Mouse (Mus musculus): ENCODE results near the gene Cpeb1.

The Cpeb1 gene

DNA sequence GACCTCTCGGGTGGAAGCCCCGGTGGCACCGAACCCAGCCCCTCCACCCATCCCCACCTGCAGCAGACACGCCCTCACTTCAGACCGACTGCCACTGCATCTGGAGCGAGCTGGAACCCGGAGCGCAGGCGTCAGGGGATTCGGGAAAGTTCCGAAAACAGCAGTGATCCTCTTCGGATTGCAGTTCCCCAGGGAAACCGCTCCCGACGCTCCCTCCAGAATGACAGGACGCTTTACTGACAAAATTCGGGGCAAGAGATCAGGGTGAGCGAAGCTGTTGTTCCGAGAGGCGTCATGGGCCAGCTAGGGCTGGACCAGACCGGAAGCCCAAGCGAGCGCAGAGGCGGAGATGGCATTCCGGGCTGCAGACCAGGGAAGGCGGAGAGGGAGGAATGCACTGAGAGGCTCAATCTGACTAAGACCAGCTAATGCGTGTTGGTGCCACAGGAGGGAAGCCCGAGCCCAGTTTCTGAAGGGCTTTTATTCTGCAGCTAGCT is at the start of gene Cpeb1:
Cpeb1 (minus strand) TSS at position 311 of the 497 bp plus-strand sequence.
- peak; percentile 98 for DNase-seq

DNA sequence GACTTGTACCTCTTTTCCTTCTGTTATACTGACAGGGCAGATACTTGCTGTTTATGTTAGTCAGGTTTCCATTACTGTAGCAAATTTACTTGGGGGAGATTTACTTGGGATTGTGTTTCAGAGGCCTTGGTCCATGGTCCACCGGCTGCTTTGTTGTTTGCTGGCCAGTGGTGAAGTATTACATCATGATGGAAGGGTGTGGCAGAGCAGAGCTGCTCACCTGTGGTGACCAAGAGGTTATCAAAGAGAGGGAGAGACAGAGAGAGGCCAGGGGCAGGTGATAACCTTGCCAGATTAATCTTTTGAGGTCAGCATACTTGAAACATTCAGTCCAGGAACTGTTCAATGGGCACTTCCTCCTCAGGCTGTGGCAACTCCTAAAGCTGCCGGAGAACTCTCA is 45.8 kb upstream of the Cpeb1 start:
- DNase-seq, result peak; percentile 40

DNA sequence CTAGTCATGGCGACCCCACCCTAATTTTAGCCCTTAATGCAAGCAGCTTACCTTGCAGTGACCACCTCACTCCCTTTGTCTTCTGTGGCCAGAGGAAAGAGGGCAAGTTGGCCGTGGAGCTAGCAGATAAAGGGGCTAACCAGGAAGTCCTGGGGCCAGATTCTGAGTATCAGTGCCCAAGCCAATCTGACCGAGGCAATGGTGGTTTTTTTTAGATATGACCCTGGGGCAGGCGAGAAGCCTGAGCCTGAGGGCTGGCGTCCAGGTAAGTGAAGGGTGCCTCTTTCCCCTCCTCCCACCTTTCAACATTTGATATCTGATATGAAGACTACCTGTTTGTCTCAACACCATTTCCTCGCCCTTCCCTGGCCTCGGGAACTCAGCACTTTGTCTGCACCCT is 42.9 kb upstream of the Cpeb1 start, which contains the start of gene BC048679:
BC048679 (minus strand) TSS at position 101 of the 400 bp plus-strand sequence.
- peak; percentile 75 for DNase-seq

DNA sequence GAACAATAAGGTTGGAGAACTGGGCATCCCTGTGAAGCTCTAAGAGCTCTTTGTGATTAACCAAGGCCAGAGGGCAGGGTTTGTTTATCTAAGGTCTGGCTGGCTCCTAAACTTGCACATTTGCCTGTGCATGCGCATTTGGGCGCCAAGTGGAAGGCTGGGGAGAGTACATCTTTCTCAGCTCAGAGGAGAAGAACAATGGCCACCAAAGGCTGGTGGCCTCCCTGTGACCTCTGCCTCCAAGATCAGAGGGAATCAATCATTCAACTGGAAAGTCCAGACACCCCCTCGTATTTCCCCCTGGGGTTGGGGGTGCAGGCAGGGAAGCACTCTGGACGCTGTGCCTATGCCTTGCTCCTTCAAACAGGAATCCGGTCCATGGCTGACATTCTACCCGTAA is 41.9 kb upstream of the Cpeb1 start:
- DNase-seq, result peak; percentile 78

DNA sequence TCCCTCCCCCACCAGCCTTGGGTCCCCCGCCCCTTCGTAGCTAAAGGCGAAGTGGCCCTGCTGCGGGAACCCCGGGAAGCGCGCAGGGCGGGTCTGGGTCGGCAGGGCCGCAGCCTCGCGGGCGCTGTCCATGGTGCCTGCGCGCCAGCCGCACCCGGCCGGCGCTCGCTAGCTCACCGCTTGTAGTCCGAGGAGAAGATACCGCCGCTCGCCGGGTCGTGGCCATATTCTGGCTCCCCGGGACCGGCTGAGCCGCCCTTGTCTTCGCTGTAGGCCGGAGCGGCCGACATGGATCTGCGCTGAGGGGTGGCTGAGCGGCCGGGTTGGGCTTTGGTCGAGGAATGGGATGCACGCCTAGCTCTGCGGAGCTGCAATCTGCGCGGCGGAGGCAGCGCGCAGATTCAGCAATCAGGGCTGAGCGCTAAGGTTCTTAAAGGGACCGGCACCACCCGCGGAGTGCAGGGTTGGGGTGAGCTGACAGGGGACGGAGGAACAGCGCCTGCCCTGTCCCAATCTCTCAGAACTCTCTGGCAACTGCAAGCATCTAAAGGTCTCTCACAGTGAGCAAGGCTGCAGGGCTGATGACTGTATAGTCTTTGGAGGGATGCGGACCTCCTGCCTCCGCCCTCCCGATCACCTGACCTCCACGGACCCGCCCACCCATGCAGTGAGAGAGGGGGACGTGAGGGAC is 38.2 kb upstream of the Cpeb1 start, which contains the start of gene Ap3b2:
Ap3b2 (minus strand) TSS at position 595 of the 691 bp plus-strand sequence.
- DNase-seq, result peak; percentile 91

DNA sequence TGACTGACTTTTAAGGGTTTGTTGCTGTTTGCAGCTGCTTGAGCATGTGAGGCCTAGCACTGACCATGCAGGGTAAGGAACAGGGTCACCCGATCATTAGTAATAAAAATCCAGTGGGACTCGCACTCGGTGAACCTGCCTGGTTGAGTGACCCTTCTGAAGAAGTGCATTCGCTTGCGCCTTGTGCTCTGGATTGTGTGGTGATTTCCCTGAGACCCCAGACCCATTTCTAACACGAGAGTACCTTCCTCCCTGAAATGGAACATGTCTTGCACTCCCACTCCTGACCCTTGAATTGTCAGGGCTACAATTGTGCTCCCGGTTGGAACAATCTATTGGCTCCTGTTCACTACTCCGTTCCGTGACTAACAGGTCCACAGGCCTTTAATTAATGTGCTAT is 37.4 kb upstream of the Cpeb1 start:
- peak; percentile 59 for DNase-seq

DNA sequence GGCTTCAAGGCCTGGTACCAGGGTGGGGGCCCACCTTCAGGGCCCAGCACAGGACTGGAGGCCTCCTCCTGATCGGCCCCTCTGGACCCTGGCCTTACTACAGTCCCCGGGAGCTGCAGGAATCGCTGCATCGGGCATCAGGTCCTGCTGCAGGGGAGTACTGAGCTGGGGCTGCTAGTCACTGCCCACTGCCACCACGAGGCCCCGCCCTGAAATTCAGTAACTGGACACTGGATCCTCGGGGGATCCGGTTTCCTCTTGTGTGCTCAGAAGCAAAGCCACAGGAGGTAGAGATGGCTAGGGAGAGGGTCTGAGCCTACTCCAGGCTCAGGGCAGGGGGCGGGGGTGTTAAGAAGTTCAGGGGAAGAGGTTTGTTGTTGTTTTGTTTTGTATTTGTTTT is 34.4 kb upstream of the Cpeb1 start:
- DNase-seq, result peak; percentile 84

DNA sequence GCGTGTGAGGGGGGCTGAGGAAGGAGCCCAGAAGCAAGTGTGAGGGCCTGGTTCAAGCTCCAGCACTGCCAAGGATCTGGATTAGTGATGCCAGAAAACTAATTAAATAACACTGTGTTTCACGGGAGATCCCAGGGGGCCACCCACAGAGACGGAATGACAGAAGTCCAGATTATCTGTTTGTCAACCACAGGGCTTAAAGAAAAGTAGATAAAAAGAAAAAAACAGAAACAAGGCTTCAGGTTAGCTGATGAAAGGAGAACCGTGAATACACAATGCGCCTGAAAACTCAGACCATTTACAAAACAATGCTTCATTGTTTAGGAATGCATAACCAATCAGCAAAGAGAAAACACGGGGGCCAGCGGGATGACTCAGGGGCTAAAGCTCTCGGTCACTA is 25.5 kb upstream of the Cpeb1 start:
- peak; percentile 28 for DNase-seq

DNA sequence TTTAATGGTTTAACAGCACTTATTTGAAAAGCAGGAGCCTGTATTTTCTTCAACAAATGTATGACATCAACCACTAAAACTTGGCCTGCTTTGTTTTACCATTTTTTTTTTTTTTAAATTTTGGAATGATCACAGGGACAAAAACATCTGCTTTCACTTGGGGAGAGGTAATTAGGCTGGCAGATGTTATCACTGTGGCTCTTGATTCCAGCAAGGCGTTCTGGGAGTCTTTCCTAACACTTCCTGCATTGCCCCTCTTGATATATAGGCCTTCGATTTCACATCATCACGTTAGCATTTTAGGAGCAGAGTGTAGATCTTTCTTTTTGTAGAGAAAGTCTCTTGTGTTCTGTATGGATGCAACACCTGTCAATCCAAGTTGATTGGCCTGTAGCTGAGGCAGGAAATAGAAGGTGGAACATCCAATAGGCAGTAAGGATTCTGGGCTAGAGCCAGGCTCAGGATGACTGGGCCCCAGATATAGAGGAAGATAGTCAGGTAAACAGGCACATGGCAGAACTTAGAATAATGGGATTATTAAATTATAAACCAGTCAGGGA is 24.3 kb upstream of the Cpeb1 start:
- DNase-seq, result peak; percentile 55

DNA sequence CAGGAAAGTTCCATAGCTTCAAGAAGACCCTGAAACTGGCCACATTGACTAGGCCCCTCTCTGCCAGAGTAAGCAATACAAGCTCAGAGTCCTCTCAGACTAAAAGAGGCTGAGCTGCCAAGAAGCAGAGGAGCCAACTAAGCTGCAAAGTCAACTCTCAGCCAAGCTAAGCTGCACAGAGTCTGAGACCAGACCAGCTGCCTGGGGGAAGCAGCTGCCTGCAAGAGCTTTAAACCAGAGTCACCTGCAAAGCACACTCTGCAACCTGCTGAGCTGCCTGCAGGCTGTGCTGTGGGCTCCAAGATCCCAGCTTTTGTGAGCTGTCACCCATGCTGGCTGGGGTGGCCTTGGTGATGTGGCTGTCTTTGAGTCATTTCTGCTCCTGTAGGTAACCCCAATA is 23.0 kb upstream of the Cpeb1 start:
- DNase-seq, result peak; percentile 65

DNA sequence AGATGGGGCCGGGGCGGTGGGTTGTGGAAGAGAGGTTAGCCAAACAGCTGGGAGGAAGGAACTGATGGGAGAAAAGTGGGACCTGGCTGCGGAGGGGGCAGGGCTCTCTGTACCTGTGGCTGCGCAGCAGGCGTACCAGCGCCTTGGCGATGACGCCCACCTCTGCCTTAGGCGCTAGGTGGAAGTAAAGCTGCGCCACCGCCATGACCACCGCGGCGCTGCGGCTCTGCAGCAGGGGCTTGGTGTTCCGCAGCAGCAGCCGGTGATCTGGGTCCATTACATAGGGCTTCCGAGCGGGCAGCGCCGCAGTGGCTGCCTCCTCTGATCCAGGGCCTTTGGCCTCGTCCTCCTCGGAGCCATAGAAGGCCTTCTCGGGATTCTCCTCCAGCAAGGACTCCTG is 21.6 kb upstream of the Cpeb1 start:
- DNase-seq, result no peak

DNA sequence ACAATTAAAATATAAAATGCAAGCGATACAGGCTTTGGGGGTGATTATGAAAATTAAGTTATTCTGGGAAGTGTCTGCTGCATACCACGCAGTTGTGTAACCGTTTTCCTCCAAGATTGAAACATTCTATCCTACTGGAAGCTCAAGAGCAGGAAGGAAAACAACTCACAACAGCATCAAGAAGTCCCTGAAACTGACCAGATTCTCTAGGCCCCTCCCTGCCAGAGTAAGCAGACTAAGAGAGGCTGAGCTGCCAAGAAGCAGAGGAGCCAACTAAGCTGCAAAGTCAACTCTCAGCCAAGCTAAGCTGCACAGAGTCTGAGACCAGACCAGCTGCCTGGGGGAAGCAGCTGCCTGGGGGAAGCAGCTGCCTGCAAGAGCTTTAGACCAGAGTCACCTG is 20.0 kb upstream of the Cpeb1 start:
- DNase-seq, result no peak

DNA sequence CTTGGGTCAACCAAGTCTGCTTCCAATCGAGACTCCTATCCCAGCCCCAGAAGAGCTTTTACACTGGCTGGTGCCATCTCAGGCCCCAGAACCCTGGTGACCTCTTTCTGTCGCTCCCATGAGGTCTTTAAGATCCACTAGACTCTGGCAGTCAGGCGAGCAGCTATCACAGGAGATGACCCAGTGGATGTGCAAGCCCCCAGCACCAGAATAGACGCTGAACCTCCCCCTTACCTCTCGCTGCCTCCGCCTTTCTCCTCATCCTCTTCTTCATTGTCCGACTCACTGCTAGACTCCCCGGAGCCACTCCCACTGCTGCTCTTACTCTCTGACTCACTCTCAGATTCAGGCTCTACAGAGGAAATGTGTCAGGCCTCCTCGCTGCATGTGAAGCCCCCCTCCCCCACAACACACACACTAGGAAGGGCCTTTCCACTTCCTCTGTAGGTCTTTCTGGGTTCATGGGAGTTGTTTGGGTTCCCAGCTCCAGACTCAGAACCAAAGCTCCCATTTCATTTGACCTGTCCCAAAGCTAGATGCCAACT is 9.7 kb upstream of the Cpeb1 start:
- peak; percentile 77 for DNase-seq

DNA sequence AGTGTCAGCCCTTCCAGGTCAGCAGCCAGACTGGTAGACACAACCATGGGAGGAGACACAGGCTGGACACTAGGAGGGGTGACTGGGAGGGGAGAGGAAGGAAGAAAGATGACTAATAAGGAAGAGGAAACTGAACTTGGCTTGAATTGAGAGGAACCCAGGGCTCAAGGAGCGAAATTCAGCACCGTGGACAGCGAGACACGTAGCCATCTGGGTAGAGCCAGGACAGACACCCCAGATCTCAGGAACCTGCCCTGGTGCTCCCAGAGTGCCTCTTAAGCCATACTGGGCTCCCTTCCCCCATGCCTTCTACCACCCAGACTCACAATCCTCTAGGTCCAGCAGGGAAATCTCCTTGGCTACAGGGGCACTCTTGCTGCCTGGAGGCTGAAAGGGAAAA is 8.9 kb upstream of the Cpeb1 start:
- peak; percentile 69 for DNase-seq

DNA sequence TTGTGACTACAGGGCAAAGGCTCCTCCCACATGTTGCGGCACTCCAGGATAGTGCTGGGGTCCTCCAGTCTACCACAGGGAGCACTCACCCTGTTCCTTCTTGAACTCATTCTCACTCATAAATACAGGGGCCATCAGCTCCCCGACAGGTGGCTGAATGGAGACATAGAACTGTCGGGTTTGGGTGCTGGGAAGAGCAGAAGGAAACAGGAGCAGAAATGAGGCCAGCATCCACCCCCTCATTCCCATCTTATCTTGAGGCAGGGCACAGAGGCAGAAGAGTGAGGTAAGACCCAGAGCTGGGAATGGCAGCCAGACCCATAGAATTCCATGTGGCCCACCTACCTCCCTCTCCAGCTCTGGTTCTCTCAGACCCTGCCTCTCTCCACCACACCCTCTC is 7.5 kb upstream of the Cpeb1 start:
- peak; percentile 86 for DNase-seq

DNA sequence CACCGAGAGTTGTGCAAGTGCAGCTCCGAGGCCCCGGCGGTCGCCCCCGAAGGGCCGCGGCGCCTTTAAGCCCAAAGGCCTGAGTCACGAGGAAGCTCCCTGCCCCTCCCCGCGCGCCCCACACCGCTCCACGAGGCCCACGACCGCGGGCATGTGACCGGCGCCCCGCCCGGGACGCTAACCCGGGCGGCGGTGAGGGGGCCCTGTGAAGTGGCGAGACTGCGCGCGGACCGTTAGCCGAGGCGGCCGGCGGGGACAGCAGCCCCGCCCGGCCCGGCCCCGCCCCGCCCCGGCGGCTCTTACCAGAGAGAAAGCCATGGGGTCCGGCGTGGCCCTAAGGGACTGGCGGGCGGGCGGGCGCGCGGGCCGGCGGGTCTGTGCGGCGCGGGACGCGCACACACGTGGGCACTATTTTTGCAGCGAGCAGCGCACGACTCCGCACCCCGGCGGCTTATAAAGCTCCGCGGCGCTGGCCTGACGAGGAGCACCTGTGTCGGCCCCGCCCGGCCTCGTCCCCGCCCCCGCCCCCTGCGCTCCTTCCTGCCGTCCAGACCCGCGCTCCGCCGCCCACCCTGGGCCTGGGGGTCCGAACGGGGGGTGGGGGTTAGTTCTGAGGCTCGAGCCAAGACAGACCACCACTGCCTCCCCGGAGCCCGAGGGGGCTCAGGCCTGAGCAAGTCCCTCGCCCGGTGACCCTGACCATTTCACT is 780 bp downstream of the Cpeb1 start:
- peak; percentile 98 for DNase-seq

DNA sequence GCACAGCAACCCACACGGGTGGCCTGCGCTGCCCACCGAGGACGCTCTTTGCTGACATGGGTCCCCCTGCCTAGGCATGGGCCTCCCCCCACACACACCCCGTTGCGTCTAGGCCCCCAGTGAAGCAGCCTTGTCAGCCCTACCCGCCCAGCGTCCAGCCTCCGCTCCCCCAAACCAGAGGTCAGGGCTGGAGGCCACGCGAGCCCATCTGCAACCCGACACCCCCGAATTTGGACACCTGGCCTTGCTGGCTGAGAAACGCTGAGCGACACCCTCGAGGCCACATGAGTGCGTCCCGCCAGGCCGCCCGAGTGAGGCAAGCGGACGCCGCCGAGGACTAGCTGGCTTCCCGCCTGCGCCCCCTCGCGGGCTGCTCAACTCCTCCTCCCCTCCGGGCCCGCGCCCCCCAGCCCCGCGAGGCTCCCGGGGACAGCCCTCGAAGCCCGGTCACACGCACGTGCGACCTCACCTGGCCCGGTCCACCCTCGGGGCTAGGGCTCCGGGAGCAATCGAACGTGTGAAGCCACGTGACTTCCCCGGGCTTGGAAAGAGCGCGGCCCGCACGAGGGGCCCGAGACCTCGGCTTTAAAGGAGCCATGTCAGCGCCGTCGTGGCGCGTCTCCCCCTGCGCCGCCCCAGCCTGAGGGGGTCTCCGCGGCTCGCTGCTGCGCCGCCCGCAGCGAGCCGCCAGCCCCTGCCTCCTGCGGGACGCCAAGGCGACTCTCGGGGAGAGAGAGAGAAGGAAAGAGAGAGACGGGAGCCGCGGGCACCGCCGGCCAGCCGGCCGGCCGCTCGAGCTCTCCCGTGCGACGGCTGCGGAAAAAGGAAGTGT is 1.6 kb downstream of the Cpeb1 start:
- peak; percentile 98 for DNase-seq

DNA sequence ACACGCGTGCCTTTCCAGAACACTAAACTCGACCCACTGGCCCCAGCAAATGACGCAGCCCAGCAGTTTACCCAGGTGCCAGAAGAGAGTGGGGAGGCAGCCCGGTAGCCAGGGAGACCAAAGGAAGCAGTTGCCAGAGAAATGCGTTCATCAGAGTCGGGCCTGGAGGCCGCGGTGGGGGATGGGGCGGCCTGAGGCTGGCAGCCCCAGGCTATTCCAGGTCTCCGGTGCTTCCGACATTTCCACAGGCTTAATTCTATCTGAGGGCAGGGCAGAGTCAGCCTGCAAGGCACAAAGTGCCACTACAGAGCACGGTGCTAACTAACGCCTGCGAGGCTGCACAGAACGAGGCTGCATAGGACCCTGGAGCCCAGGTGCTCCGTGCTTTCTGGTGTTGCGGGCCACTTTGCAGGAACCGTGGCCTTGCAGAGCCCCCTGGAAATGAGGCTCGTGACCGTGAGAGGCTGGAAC is 2.3 kb downstream of the Cpeb1 start:
- peak; percentile 97 for DNase-seq

DNA sequence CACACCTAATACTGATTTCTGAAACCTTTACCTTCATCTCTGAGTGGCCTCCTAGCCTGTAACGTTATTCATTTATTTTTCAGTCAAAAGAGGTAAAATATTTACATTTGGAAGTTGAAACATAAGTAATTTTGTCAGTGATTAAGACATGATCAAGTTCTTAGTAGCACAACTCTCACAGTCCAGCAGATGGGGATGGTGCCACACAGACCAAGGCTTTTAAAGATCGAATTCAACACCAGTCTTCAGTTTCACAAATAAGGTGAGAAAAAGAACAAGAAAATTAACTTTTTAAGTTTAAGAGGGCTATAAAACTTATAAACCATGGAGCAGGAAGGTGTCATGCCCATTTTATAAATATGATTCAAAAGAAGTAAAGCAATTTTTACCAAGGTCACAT is 56.3 kb downstream of the Cpeb1 start:
- no peak for DNase-seq

DNA sequence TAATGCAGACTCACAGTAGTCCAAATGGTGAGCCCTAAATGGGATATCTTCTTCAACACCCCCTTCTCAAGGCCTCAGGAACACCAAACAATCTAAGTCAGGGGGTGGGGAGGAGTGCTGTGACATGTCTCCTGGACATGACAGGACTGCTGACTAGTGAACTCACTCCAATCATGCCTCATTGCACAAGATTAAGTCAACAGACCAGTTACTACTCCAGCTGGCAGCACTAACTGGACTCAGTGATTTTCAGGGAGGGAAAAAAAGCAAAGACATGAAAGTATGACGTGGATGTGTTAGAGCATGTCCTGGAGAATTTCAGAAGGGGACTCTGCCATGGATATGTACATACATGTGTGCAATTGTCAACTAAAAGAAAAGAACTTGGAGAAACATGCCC is 75.9 kb downstream of the Cpeb1 start:
- peak; percentile 79 for DNase-seq

DNA sequence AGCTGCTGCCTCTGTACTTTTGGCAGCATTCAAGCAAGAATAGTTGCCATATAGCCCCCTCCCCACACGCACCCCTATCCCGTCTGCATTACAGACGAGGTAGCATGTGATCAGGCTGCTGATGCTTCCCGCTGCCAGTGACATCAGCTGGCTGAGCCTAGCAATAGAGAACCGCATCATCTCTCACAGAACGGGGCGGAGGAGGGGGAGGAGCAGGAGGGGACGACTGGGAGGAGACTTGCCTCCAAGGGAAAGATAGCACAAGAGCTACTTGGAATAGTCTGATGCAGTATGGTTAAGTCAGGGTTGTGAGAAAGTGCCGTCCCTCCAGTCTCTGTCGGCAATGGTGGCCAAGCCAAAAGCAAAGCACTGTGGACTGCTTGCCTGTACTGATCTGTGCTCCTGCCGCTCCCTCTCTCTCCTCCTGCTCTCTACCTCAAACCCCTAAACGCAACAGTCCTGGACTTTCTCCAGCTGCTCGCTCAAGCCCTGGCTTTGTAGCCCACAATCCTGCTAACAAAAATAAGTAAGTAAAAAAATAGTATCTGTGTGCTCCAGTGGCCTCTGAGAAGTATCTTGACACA is 82.8 kb downstream of the Cpeb1 start:
- peak; percentile 95 for DNase-seq

DNA sequence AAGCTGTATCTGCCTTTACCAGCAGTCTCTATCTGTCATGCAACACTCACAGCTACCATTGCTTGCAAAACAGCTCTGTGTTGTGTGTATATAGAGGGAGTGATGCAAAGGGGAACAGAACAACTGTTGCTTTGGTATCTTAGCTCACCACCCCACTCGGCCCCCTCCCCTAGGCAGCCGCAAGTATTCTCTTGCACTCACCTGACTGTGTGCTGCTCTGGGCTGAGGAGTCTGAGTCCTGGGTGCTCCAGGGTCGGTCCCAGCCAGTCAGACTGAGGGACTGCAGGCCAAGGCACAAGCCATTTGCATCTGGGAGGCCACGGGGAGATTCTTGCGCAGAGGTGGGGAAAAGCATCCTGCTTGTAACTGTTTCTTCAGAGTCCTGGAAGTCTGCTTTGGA is 83.5 kb downstream of the Cpeb1 start:
- DNase-seq, result peak; percentile 87
